8 mouse cellular contexts compared by ENCODE assay signal in the genomic region with DNA sequence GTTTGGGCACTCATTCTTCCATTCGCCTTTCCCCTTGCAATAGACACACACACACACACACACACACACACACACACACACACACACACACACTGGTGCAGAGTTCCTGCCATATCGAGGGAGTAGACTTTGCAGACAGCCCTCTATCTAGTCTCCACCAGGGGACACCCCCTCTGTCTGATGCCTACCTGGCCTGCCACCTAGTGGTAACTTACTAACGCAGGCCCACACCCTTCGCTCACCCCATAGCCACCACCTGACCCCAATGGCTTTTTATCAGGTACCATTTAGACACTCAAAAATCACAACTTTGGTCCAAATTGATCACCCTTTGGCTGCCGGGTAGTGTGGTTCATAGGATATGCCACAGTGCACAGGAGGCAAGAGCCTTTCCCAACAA. TPM values are rescaled to one million over a fixed set of nuclear protein-coding genes. Genes with fewer than 3 reads are reported as not detected.
A peak's percentile ranks its signal among the peaks of the same experiment; 100 is the strongest.
DNase-seq lines count a peak whose midpoint lies in the region; ATAC-seq lines count a peak whose summit lies in the region.

No protein-coding gene starts in this region.

- H3K9ac ChIP-seq in midbrain, embryonic 12.5 days (replicated peaks): no peak overlapping the region
- H3K9ac ChIP-seq in intestine, embryonic 16.5 days (ENCODE audit: low read depth, low read length): no peak overlapping the region
- no peak overlapping the region for H3K9ac ChIP-seq in heart, embryonic 11.5 days (ENCODE audit: low read depth, low read length)

- H3K27me3 ChIP-seq in midbrain, embryonic 12.5 days: no peaks in the 10 kb centered on the region
- no peaks in the 10 kb centered on the region for H3K27me3 ChIP-seq in midbrain, embryonic 10.5 days (ENCODE audit: low read depth, poor library complexity, severe bottlenecking)
- no peaks in the 10 kb centered on the region for H3K27me3 ChIP-seq in intestine, embryonic 16.5 days (replicated peaks; ENCODE audit: control insufficient read depth, insufficient read depth, low read length)
- H3K27me3 ChIP-seq in heart, embryonic 11.5 days (ENCODE audit: control insufficient read depth, insufficient read depth, low read length): no peaks in the 10 kb centered on the region

- H3K4me1 ChIP-seq in midbrain, embryonic 12.5 days: no peaks in the 10 kb centered on the region
- peaks cover 8% of the 10 kb centered on the region; the same call in 1 of the 2 replicates for H3K4me1 ChIP-seq in midbrain, embryonic 10.5 days
- H3K4me1 ChIP-seq in intestine, embryonic 16.5 days (ENCODE audit: control insufficient read depth, insufficient read depth, low read length): no peaks in the 10 kb centered on the region
- H3K4me1 ChIP-seq in heart, embryonic 11.5 days (ENCODE audit: control insufficient read depth, insufficient read depth, low read length): no peaks in the 10 kb centered on the region

- no peak overlapping the region for H3K4me3 ChIP-seq in midbrain, embryonic 12.5 days
- H3K4me3 ChIP-seq in midbrain, embryonic 10.5 days: no peak overlapping the region
- no peak overlapping the region for H3K4me3 ChIP-seq in intestine, embryonic 16.5 days (ENCODE audit: low read length)
- no peak overlapping the region for H3K4me3 ChIP-seq in heart, embryonic 11.5 days (ENCODE audit: low read depth, low read length)

- no peaks in the 10 kb centered on the region for H3K9me3 ChIP-seq in midbrain, embryonic 12.5 days
- no peaks in the 10 kb centered on the region for H3K9me3 ChIP-seq in midbrain, embryonic 10.5 days (replicated peaks)
- H3K9me3 ChIP-seq in intestine, embryonic 16.5 days (ENCODE audit: control insufficient read depth, low read length): no peaks in the 10 kb centered on the region
- no peaks in the 10 kb centered on the region for H3K9me3 ChIP-seq in heart, embryonic 11.5 days (replicated peaks; ENCODE audit: control insufficient read depth, low read length)

- no peaks in the 10 kb centered on the region for H3K36me3 ChIP-seq in midbrain, embryonic 12.5 days
- H3K36me3 ChIP-seq in midbrain, embryonic 10.5 days: no peaks in the 10 kb centered on the region
- H3K36me3 ChIP-seq in intestine, embryonic 16.5 days (ENCODE audit: control insufficient read depth, insufficient read depth, low read length): no peaks in the 10 kb centered on the region
- H3K36me3 ChIP-seq in heart, embryonic 11.5 days (ENCODE audit: control insufficient read depth, insufficient read depth, low read length): no peaks in the 10 kb centered on the region

- DNase-seq in adrenal gland, adult 2 months: peak; percentile 22
- DNase-seq in adrenal gland, postnatal 4 days (ENCODE audit: low spot score in 2 of 2): no peak
- DNase-seq in midbrain, embryonic 10.5 days (ENCODE audit: low spot score): no peak
- peak; percentile 30 to 37 for DNase-seq in spleen, postnatal 36 days (ENCODE audit: low spot score in 2 of 2)
- no peak for DNase-seq in right cerebral cortex, postnatal 14 days

- H3K4me2 ChIP-seq in midbrain, embryonic 12.5 days (replicated peaks): no peak overlapping the region
- no peak overlapping the region for H3K4me2 ChIP-seq in intestine, embryonic 16.5 days (ENCODE audit: low read depth, low read length)
- no peak overlapping the region for H3K4me2 ChIP-seq in heart, embryonic 11.5 days

- peak; percentile 58; the same call in 1 of the 2 replicates for ATAC-seq in midbrain, embryonic 12.5 days (ENCODE audit: low FRiP score, low read depth)
- 0 out of 2 replicates have a peak, but pooled peaks have one; percentile 54 for ATAC-seq in intestine, embryonic 16.5 days
- ATAC-seq in heart, embryonic 11.5 days (replicated peaks; ENCODE audit: insufficient number of reproducible peaks, low FRiP score, low TSS enrichment): no peak

- no peak overlapping the region for H3K27ac ChIP-seq in midbrain, embryonic 12.5 days (replicated peaks)
- no peak overlapping the region for H3K27ac ChIP-seq in midbrain, embryonic 10.5 days (replicated peaks)
- H3K27ac ChIP-seq in intestine, embryonic 16.5 days (ENCODE audit: low read length): no peak overlapping the region
- no peak overlapping the region for H3K27ac ChIP-seq in heart, embryonic 11.5 days (ENCODE audit: low read depth, low read length)

- 57% methylated on average over 5 of the region's 5 CpGs for WGBS in midbrain, embryonic 12.5 days
- 45% methylated on average over 5 of the region's 5 CpGs for WGBS in midbrain, embryonic 10.5 days
- 50% methylated on average over 5 of the region's 5 CpGs for WGBS in intestine, embryonic 16.5 days
- 37% methylated on average over 5 of the region's 5 CpGs for WGBS in heart, embryonic 11.5 days (ENCODE audit: insufficient replicate concordance)

RNA-seq across cellular contexts. Expression of a gene that starts 18.7 kb away (rescaled TPM):
- total RNA-seq in adrenal gland, adult 2 months (2021): not detected
- not detected in 2 replicates for polyA plus RNA-seq in adrenal gland, adult 2 months (2012; rRNA removed)
- total RNA-seq in adrenal gland, postnatal 4 days (2021): under 1 TPM; 0.11 TPM
- 0.27 TPM in 1 of 2 replicates, not detected in the other for polyA plus RNA-seq in midbrain, embryonic 12.5 days (2016; fragmentation: Nextera tagmentation; extraction: Ambion mirVana)
- polyA plus RNA-seq in midbrain, embryonic 10.5 days (2016; fragmentation: Nextera tagmentation; extraction: Ambion mirVana): 0.11 TPM in 1 of 2 replicates, not detected in the other
- polyA plus RNA-seq in intestine, embryonic 16.5 days (2015; fragmentation: Nextera tagmentation; extraction: Ambion mirVana): not detected in 2 replicates
- 0.23 and 0.34 TPM in 2 replicates for polyA plus RNA-seq in heart, embryonic 11.5 days (2014; fragmentation: Nextera tagmentation; extraction: Ambion mirVana)

RNA-seq across cellular contexts. Expression of a gene that starts 54.1 kb away (rescaled TPM):
- 100 to 1,000 TPM; 131 to 211 TPM for total RNA-seq in adrenal gland, adult 2 months (2021)
- 122 and 133 TPM in 2 replicates for polyA plus RNA-seq in adrenal gland, adult 2 months (2012; rRNA removed)
- 100 to 1,000 TPM; 141 to 143 TPM for total RNA-seq in adrenal gland, postnatal 4 days (2021)
- 238 and 248 TPM in 2 replicates for polyA plus RNA-seq in midbrain, embryonic 12.5 days (2016; fragmentation: Nextera tagmentation; extraction: Ambion mirVana)
- polyA plus RNA-seq in midbrain, embryonic 10.5 days (2016; fragmentation: Nextera tagmentation; extraction: Ambion mirVana): 174 and 184 TPM in 2 replicates
- 194 and 204 TPM in 2 replicates for polyA plus RNA-seq in intestine, embryonic 16.5 days (2015; fragmentation: Nextera tagmentation; extraction: Ambion mirVana)
- polyA plus RNA-seq in heart, embryonic 11.5 days (2014; fragmentation: Nextera tagmentation; extraction: Ambion mirVana): 172 and 173 TPM in 2 replicates

Comparison
In these comparisons a context has a peak if more than half of its experiments do, and no peak if none do; other contexts are left out.
1. DNase-seq: peak in adrenal gland, adult 2 months (single experiment) and spleen, postnatal 36 days (2 of 2); none in adrenal gland, postnatal 4 days (0 of 2), midbrain, embryonic 10.5 days (single experiment) and right cerebral cortex, postnatal 14 days (single experiment).